Mouse (Mus musculus) lung, postnatal 0 days (tissue): ENCODE results near the gene Ccdc189.

ENCODE experiments used
- CTCF ChIP-seq: IDR thresholded peaks from 2 replicates; pipeline ENCODE4 v1.5.1; 2016; ENCODE audit warnings: antibody characterized with exemption, mild to moderate bottlenecking
- EP300 ChIP-seq: IDR thresholded peaks from 2 replicates; pipeline ENCODE4 v1.6.1; 2016; ENCODE audit warnings: antibody characterized with exemption, mild to moderate bottlenecking, control low read depth

- TF ChIP-seq CTCF (no peak), EP300 (no peak)
Measured at GRCm38 (mm10) chr7:127596747-127597146, 8.4 kb upstream of the Ccdc189 start.
